Mouse (Mus musculus) kidney, adult 8-10 months (tissue): ENCODE data around the gene Cubn.

Experiments used
- DNase-seq, 2 experiments: peaks; one replicate each; pipeline ENCODE4 v3.0.0; 2022

Cubn gene

DNA sequence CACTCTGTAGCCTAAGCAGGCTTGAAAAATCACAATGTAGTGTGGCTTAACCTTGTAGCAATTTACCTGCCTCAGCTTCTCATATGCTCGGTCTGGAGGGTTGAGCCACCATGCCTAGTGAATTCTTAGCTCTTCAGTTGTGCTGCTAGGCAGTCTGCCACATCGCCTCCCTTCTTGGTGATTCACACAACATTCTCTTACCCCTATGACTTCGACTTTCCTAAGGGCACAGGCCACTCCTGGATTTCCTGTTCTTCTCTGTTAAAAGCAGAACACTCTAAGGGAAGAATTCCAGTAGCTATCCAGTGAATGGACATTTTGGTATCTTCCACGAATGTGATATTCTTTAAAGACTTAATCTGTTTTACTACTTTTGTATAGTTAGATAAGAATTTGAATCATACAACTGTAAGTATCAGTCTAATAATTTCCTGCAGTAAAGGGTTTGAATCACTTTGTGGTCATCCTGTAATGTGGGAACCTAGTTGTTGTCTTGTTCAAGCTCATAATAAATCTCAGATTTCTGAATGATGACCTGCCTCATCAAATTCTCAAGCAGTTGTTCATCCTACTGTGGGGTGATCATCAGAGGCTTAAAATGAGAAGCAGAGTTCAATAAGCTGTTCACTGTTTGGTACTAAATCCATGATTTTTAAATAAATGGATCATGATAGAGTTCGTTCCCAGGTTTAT, 86.5 kb downstream of the Cubn start:
- no peak for DNase-seq

DNA sequence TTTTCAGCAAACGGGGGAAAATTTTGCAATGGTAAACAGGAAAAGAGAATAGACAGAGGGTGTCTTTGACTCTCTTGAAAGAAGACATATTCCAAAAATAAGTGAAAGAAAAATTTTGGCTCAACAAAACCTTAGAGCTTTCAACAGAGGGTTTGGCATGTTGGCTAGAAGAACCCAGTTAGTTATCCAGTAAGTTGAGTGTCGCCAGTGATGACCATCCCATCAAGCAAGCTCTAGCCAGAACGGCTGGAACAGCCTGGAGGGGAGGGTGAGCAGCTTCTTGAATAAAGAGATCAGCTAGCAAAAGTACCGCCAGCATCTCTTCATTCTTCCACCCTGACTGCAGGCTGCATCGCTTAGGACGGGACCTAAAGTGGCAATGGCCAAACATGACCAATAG, 90.8 kb downstream of the Cubn start:
- DNase-seq = no peak

DNA sequence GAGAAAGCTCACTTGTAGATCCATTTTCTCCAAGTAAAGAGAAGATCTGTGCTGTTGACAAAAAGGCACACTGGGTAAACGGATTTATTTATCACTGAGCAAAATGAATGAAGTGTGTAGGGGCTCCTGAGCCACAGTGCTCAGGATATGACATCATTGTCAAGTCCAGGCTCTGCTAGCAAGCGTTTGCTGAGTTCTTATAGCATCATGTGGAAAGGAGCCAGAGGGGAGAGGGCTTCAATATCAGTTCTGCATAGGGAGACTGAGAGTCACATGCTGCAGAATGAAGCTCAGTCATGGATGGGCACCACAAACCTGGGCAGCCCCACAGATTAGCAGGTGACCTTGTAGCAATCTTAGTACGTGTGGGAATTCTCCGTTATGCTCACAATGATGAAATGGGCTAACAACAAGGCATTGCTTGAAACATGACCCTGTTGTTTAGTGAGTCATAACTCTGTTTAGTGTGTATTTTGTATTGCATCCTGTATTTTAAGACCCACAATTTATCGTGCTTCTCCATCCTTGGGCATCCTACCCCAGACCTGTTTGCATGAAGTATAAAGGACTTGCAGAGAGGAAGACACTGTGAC, 92.0 kb downstream of the Cubn start:
- DNase-seq = no peak

DNA sequence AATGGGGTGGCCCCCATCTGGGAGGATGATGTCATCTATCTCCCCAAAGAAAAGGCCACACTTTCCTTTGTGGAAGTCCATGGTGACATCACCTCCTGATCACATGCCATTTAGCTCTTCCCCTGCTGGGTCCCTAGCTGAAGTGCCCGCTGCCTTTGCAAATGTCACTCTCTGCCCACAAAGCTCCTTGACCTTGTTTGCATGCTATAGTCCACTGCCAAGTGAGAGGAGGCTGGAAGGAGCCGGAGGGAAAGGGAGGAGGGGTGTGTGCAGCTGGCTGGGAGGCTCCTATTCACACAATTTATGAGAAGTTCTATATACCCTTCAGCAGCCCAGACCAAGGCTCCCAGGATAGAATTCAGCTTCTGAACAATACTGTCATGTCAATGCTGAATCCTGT, 92.7 kb downstream of the Cubn start:
- DNase-seq = no peak

DNA sequence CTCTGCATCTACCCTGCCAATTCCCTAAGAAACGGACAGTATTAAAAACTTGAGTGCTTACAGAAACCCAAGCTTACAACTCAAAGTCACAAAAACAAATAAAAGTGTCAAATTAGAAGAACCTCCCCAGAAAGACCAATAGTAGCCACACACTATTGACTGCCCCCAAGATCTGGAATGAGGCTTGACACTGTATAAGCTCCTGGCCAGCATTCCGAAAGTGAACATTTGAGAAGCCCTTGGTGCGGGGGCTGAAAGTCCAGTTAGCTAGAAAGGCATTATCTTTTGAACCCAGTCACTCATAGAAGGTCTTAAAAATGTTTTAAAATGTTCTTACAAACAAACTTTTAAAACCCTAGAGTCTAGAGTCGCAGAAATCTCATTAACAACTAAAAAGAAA, 93.1 kb downstream of the Cubn start:
- no peak for DNase-seq

DNA sequence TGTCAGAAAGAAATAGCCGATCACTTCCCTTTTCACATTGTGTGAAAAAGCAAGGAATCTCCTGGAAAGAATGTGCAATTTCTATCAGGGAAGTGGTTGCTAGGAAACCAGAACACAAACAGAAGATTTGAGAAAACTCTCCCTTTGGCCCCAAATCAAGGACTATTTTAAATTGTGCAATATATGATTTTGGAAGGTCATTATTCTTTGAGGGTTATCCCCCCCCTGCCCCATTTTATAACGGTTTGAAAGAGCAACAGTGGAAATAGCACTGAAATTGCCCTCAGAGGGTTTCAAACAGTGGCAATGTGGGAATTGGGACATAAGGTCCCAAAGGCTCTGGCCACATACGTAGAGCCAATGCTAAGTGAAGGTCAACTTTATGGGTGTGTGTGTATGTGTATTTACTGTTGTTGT, 95.5 kb downstream of the Cubn start:
- no peak for DNase-seq

DNA sequence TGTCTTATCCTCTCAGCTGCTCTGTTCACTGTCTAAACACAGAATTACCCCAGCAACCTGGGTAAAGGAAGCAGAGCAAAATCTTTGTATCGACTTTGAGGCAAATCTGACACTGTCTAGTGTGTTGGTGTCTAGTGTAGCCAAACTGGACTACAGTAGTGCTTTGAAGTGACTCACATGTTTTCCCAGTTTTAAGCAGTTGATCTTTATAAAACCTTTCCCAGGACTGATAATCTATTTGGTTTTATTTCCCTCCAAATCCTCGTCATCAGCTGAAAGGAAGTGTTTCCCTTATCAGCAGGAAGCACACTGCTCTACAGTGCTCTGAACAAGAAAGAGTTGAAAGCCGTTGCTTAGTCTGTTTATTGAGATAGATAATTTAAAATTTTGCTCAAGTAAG, 100.6 kb downstream of the Cubn start:
- DNase-seq = peak; percentile 10 to 38

DNA sequence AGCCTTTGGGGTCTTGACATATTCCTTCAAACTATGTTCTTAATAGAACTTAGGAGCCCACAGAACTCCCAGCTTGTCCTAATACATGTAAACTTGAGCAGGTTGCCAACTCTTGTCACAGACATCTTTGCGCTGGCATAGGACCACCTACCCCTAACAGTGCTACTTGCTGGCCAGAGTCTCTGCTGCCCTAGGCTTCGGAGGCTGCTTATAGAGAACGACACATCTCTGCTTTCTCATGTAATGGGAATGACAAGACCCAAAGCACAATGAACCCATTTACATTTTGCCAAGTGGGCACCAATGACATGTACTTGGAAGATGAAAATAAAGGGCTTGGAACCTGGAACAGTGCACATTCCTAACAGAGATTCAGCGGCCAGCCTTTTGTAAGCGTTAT, 105.0 kb downstream of the Cubn start:
- no peak for DNase-seq

DNA sequence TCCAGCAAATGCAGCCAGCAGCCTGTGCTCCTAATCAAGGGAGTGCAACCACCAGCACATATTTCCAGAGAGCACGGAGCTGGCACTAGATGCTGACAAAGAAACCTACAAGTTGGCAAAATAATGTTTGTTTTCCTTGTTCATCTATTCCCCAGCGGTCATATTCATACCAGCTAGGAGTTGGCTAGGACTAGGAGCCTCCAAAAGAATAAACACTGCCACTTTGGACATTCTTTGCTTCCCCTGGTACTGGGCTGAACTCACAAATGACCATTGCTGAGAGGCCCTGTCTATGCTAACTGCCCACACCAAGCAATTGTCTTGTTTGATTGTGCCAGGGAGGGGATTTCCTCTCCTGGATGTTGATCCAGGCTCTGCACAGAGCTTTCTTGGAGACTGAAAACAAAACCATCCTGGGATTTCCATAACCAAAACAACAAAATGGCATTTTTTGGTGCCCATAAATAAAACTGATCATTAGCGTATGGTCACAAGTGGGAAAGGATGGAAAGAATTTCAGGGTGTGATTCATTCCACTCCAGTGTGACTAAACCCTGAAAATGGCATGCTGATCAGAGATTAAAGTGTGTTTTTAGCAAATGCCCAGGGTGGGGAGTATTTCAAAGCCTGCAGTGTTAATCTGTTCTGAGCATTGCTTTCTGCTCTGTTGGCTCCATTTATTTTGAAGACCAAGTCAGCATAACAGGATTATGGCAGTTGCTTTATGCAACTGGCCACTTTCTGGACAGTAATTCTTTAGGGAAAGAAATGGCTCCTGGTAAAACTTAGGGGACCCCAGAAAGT, 105.9 kb downstream of the Cubn start:
- no peak for DNase-seq

DNA sequence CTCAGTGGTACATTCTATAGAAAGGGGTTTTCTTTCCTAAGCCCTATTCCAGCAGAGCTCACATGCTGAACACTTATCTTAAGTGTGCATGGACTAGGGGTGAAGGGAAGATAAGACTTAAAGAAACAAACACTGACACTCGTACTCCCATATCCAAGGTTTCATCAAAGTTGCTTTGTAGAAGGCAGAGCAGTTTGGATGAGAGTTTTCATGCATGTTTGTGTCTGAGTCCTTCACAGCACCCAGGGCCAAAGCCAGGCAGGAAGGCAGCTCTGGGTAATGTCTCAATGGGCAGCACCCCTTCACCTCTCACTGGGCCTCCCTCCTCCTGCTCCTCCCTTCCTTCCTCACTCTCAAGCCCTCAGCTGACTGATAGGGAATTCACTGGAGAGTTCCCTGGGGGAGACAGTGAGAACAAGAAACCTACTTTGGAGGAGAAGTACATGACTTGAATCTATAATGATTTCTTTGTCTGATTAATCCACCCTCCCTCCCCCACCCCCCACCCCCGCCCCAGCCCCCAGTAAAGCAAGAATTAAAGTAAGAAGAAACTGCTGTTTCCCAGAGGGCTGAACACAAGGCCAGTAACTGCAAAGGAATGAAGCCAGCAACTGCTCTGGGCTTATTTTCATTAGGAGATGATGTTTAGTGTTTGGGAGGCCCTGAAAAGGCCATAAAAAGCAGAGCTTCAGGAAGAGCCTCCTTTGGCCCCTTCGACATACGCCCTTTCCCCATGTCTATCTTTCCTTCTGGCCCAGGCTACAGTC, 106.7 kb downstream of the Cubn start:
- peak; percentile 13 to 45 for DNase-seq

DNA sequence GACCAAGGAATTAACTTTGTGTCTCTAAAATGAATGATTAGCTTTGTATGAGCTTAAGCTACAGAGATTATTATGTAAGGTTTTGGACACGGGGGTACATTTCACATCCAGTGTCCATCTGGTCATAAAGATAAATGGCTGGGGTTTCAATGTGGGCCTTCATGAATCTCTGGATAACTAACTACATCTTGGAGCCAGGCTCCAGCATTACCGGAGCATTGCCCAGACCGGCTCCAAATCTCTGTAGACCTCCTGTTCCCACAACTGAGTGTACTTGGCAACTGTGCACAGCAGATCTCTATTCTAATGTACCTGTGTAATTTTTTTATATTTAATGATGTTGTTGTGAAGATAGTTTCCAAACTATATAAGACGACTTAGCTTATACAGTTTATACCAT, 115.4 kb downstream of the Cubn start:
- no peak for DNase-seq

DNA sequence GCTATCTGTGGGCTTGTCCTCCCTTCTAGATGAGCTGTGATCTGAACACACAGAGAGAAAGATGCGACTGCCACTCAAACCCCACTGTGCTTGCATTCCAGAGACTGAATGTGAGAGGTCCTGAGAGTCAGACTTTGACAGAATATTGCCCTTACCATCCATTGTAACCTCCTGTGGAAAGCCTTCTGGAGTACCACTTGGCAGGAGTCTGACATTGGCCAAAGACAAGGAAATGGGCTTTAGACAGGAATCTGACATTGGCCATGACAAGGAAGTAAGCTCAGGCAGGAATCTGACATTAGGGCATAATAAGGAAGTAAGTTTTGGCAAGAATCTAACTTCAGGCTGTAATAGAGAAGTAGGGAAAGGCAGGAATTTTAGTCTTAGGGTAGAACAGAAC, 118.3 kb downstream of the Cubn start:
- no peak for DNase-seq

DNA sequence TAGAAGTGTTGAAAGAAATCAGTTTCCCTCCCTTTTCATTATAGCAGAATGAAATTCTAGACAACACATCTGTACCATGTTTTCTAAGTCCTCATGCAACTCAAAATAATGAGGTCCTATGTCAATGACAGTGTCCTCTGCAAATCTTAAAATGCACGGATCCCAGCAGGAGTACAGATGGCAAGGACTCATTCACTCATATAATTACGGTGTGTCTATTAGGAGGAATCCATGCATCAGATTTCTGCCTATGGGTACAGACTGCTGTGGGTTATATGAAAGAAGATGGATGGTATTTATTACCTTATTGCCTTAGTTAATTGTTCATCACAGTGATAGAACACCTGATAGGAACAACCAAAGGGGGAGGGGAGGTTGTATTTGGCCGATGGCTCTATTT, 118.8 kb downstream of the Cubn start:
- no peak for DNase-seq

DNA sequence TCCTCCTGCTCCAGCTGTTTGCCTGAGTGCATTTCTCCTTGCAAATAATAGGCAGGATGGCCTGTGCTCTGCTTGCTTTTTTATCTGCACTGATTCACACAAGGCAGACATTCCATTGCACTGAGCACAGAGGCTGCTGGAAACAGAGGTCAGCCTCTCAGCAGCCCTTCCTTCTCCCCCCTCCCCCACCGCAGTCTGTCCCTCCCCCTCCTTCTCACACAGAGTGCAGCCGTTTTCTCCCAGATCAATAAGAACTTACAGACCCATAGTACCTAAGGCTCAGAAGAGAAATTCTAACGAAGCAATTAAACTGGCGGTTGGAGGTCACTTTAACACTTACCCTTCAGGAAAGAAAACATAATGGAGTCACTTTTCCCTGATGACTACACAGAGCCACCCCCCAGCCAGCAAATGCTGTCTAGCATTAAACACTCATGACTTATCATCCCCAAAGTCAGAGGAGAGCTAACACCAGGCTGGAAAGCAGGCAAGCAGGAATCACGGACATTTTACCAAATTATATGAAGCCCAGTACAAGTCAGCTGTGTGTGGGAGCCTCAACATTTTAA, 119.3 kb downstream of the Cubn start:
- DNase-seq = peak in 1 of 2 experiments; percentile 11

DNA sequence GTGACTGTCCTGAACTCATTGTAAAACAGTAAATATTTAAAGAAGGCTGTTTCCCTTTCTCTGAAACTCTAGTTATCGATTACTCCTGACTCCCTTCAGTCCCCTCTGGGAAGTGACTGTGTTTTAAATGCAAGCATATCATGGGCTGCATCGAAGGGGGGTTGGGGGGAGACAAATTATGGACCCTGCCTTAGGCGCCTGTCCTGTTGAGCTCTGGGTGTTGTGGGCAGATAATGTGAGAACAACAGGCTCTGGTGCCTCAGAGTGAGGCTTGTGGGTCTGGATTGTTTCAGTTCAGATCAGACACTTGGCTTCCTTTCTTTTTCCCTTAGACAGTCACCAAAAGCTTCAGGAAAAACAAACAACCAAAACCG, 119.8 kb downstream of the Cubn start:
- DNase-seq = no peak

DNA sequence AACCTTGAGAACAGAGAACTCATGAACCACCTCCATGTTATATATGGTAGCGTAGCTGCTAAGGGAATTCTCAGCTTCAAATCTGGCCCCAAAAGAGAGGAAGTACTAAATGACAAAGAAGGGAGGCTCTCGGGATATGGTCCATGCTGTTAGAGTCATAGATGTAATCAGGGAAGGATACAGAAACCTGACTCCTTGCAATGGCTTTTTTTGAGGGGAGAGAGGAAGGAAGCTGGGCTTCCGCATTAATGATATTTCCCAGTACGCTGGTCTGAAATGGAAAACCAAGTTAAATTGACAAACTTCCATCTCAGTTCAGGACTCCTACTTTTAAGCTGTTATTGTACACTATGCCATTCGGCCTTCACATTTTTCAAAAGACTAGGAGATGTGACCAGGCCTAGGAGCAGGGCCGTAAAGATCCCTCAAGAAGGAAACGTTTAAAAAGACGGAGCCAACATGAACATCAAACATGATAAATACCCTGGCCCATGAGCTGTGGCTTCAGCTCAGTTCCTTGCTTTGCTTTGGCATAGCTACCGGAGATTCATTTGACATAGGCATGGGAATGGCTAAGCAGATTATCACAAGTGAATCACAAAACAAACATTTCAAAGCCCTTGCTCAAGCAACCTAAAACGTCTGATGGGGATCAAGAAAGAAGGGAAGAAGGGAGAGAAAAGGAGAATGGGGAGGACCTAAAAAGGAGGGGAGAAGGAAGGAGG, 120.4 kb downstream of the Cubn start:
- DNase-seq = no peak

DNA sequence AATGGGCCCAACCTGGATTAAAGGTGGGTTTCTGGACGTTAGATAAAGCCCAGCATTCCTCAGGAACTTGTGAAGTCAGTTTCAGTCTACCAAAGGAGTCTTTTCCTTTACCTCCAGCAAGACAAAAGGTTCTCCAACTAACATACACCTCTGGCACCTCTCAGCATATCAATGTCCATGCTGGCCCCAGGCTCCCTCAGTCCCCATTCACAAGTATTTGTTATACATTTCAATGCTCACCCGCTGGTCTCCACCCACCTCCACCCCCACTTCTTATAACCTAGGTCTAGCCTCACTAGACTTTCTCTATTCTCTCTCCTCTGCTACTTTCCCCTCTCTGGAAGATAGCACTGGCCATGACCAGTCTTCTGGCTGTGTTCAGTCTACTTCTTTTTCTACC, 121.1 kb downstream of the Cubn start:
- DNase-seq = no peak

DNA sequence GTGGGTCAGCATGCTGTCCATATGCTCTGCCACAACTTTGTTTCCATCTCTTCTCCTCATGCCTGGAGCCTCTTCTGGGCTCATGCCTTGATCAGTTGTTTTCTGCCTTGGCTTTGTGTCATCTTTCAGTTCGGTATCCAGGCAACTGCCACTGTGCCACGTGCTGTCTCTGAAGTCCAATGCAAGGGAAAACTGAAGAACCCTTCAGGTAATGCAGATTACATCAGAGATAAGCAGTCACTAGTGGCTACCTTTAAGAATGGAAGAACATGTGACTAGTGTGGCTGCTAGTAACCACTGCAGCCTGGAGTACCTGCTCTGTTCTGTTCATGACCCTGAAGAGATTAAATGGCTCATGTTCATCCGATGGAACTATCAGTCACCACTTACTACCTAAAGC, 123.1 kb downstream of the Cubn start:
- DNase-seq = no peak

DNA sequence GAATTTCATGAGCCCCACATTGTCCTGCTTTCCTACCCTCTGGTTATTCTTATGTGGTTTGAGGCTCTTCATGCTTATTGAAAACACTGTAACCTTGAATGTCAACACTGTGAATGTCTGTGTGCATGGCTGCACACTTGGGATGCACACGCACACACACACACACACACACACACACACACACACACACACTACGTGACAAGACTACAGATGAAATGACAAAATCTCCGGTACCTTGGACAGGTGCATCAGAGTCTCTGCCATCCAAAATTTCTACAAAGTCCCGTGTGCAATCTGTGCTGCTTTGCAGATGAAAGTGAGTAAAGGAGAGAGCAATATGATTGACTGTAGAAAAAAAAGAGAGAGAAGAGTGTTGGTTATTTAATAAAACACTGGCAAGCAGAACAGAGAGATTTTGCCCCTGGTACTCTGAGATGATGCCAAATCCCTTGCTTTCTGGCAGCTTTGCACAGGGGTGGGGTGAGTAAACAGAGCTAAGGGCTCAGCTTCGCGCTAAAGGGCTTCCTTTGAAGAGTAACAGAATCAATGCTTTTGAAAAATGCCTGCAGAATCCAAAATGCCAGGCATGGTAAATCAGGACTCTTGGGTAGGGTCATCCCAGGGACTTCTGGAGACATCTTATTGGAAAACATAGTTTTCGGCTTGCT, 133.6 kb downstream of the Cubn start:
- DNase-seq = no peak

DNA sequence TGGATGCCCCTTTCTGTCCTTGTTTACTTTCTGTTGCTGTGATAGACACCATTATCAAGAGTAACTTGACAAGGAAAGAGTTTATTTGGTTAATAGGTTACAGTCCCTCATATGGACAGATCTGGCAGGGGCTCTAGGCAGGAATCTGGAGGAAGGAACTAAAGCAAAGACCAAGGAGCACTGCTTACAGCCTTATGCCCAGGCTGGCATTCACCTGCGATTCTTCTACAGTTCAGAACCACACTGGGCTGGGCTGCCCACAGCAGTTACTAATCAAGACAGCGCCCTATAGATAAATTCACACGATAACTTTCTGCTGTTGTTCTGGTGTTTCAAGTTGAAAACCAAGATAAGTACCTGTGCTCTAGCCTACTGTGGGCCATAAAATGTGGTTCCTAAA, 138.8 kb downstream of the Cubn start:
- DNase-seq = no peak

DNA sequence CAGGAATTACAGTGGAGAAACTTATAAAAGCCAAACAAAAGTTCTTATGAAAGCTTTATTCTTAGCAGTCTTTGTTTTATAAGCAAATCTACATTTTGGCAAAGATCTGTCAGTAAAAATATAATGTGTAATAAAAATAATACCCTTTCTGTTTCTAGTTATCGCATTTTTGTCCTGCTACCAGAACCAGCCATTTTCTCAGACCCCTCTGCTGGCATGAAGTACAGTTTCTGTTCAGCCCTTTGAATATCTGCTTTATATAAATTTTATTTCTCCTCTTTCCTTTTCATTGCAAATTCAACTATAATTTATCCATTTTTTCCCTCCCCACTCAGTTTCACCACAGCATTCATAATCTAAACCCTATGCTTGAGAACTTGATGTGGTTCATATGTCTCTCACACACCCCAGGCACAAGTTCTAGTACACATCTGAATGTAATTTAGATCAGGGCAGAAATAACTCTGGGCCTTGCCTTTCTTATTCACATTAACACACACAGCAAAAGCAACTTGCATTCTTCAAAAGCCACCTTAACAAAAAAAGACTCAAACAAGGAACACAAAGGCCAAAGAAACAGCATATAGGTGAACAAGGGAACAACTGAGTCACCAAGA, 139.4 kb downstream of the Cubn start:
- no peak for DNase-seq
